Mouse (Mus musculus) layer of hippocampus, adult 9-11 months (tissue): ENCODE measurements at regions not wholly inside any gene's neighbourhood (a gene's known extent, or its start where the extent isn't known, plus 50 kb on each side); places are given as distances from the start of the nearest gene placed in this dataset.

ENCODE experiments used
- DNase-seq: peaks from one replicate; pipeline ENCODE4 v3.0.0; 2022

- peak; percentile 94 for DNase-seq
These were observed 514.0 kb upstream of the Epha7 start for GRCm38 (mm10) chr4:28298911-28299353.

- no peak for DNase-seq
These were observed 512.9 kb upstream of the Epha7 start for GRCm38 (mm10) chr4:28300018-28300440.

DNA sequence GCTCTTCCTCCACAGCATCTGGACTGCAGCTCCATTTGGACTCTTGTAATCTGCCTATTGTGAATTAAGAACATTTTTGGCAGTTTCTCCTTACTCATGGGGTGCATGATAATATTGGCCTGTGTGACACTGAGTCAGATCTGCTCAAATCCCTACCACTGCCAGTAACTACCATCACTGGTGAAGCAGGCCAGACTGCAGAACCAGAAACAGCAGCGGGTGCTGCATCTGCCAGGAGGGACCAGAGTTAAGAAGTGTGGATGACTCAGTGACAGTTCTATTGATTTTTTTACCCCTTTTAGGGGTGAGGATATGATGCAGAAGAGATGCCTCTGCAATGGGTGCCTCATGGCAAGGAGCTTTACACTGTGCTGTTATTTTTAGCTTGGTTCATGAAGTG lies 511.2 kb upstream of the Epha7 start:
- DNase-seq, result peak; percentile 85

- no peak for DNase-seq
These were observed 481.9 kb upstream of the Epha7 start for GRCm38 (mm10) chr4:28331036-28331435.

DNA sequence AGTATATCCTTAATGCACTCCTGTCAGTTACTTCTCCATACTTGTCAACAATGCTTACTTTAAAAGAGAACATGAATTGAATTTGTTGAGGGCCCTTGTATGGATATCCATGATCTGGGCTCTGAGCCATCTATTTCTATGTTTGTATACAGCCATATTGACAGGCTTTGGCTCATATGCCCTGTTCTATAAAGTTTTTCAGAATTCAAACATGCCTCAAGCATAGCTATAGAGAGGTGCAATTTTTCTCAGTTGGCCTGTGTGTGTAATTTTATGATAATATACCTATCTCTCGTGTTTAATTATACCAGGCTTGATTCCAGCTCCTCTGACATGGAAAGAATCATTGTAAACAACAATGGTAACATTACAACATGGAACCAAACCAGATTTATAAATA lies 448.4 kb upstream of the Epha7 start:
- DNase-seq, result no peak

- DNase-seq, result no peak
These were observed 435.8 kb upstream of the Epha7 start for GRCm38 (mm10) chr4:28377087-28377486.

DNA sequence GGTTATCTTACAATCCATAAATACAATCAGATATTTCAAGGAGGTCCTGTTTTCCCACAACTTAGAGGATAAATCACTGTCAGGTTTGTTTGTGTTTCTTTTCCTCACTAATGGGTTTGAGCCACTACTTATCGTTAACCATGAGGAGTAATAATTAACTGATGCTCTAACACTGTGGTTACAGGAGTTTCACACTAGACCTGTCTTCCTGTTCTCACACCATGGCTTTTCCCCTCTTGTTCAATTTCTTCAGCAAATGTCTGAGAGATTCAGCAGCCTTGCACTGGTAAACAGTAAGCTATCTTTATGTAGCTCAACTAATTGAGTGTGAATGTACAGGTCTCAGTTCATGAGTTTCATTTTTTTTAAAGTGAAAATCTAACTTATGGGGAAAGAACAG lies 434.3 kb upstream of the Epha7 start:
- DNase-seq, result no peak

- DNase-seq, result no peak
These were observed 388.6 kb upstream of the Epha7 start for GRCm38 (mm10) chr4:28424341-28424740.

DNA sequence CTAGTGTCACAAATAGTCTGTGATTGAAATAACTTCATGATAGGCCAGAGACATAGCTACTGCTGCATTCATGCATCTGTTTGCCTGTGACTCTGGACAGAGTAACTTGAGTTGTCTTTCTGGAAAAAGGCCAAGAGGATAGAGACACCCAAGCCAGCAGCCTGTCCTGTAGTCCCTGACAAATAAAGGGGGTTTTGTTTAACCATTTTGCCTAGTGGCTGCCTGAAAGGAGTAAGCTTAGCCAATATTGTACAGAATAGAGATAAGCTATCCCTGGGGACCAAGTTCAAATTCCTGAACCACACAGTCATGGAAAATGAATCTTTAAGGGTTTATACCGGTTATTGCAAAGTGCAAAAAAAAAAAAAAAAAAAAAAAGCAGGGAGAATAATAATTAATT lies 372.8 kb upstream of the Epha7 start:
- no peak for DNase-seq

- DNase-seq, result no peak
These were observed 359.8 kb upstream of the Epha7 start for GRCm38 (mm10) chr4:28453111-28453510.

DNA sequence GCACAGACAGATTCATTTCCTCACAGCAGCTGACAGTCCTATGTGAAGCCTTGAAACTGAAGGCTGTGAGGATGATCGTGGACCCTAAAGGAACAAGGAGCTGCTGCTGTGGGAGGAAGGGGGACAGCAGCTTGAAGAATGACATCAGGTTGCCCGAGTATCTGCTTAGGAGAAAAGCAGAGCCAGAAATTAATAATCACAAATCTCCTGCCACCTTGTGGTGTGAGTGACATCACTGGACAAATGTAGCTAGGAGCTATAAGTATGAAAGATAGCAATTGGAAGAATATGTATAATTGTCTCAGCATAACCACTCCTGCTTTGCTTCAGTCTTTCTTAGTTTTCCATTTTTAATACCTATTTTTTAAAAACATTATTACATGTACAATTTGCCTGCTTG lies 356.6 kb upstream of the Epha7 start:
- peak; percentile 14 for DNase-seq
